Mouse (Mus musculus): Measurements from ENCODE around the gene Macf1.

DNA sequence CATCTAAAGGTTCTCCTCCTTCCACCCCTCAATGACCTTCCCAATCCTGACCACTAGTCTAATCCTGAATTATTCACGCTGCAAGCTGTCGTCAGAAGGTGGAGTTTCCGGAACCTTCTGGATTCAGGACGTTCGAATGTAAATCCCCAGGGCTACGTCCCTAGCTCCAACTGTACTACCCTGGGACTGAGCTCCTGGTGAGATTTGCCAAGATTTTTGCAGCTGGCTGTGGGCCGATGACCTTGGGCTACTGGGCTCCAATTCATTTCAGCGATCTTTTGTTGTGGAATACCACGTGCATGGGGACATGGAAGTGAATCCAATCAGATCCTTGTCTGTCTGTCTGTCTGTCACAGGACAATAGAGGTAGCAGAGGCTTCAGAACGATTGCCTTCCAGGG is 6.2 kb upstream of the Macf1 start:
- no peak for TF ChIP-seq POLR2A (IDR thresholded peaks at IDR 0.05; ENCODE audit: insufficient read length, low read depth)
- no peak for TF ChIP-seq MYOG (IDR thresholded peaks at IDR 0.05; ENCODE audit: control insufficient read depth in 1 of 3, insufficient read depth in 1 of 3, insufficient read length in 2 of 3, low read depth in 2 of 3)
- no peak for TF ChIP-seq CEBPB (IDR thresholded peaks at IDR 0.05; ENCODE audit: insufficient read depth, poor library complexity, severe bottlenecking)
- no peak for TF ChIP-seq TCF3 (IDR thresholded peaks at IDR 0.05; ENCODE audit: insufficient read length, low read depth)
- no peak for TF ChIP-seq MAX (IDR thresholded peaks at IDR 0.05; ENCODE audit: low read depth)
- TF ChIP-seq POLR2AphosphoS2 (IDR thresholded peaks at IDR 0.05; ENCODE audit: insufficient read length, low read depth): no peak
- no peak for TF ChIP-seq SRF (IDR thresholded peaks at IDR 0.05; ENCODE audit: control insufficient read depth, insufficient read length, low read depth)
